Mouse (Mus musculus): ENCODE results near the gene Pcyt1a. TPM values are rescaled to one million over a fixed set of nuclear protein-coding genes. Genes with fewer than 3 reads are reported as not detected.

Pcyt1a gene
- total and polyA plus RNA-seq, 3 experiments: 17.0 to 25.7 (median 21.1) TPM

DNA sequence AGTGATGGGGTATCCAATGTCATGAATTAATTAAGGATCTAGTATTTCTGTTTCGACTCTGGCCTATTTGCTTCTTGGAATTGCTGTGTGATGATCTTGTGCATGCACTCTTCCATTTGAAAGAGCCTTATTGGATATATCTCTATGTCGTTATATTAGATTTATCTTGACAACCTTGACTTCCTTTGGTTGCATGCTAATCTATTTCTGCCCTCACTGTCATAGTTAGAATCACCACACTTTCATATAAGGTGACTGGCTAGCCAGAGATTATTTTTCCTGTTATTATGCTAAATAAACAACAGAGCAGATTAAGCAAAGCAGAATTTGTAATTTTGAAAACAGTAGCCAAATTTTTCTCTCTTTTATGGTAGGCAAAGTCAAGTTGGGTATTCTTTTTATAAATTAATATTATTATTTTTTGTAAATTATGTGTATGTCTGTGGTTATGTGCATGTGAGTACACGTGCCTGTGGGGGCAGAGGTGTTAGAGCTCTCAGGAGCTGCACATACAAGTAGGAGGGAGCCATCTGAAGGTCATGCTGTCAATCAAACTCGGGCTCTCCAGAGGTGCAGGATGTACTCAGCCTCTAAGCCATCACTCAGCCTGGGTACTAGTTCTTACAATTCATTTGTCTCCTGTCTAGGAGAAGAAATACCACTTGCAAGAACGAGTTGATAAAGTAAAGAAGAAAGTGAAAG, 38.8 kb downstream of the Pcyt1a start:
- TF ChIP-seq E2F4 (IDR thresholded peaks at IDR 0.05; ENCODE audit: insufficient replicate concordance, low read depth, low read length): no peak
- TF ChIP-seq SIN3A (IDR thresholded peaks at IDR 0.05; ENCODE audit: low read length): no peak
- TF ChIP-seq RAD21 (IDR thresholded peaks at IDR 0.05; ENCODE audit: low read depth, low read length): no peak
- no peak for TF ChIP-seq RCOR1 (conservative IDR thresholded peaks at IDR 0.05; ENCODE audit: low read depth, low read length)
- TF ChIP-seq ZNF384 (IDR thresholded peaks at IDR 0.05; ENCODE audit: low read depth, low read length): no peak
- no peak for TF ChIP-seq POLR2AphosphoS2 (IDR thresholded peaks at IDR 0.05; ENCODE audit: low read depth, low read length)
- no peak for TF ChIP-seq TBP (conservative IDR thresholded peaks at IDR 0.05; ENCODE audit: low read depth, low read length)
- no peak for TF ChIP-seq POLR2A (IDR thresholded peaks at IDR 0.05; ENCODE audit: low read depth, low read length)
- TF ChIP-seq MAX (IDR thresholded peaks at IDR 0.05; ENCODE audit: low read length): no peak
- TF ChIP-seq MXI1 (IDR thresholded peaks at IDR 0.05; ENCODE audit: low read depth, low read length): no peak
- no peak for TF ChIP-seq KAT2A (IDR thresholded peaks at IDR 0.05; ENCODE audit: insufficient replicate concordance, low read length)
- no peak for TF ChIP-seq ZMIZ1 (IDR thresholded peaks at IDR 0.05; ENCODE audit: low read depth, low read length)
- TF ChIP-seq ZKSCAN1 (IDR thresholded peaks at IDR 0.05; ENCODE audit: borderline replicate concordance, low read depth, low read length): no peak
- TF ChIP-seq TCF12 (IDR thresholded peaks at IDR 0.05; ENCODE audit: low read depth, low read length): no peak
- TF ChIP-seq MEF2A (IDR thresholded peaks at IDR 0.05; ENCODE audit: borderline replicate concordance, low read depth, low read length): no peak
- TF ChIP-seq CTCF (conservative IDR thresholded peaks at IDR 0.05 in 1 of 2, IDR thresholded peaks at IDR 0.05 in 1 of 2; ENCODE audit: low read depth in 2 of 2, low read length in 2 of 2): no peak
- TF ChIP-seq IRF4 (IDR thresholded peaks at IDR 0.05; ENCODE audit: low read depth, low read length): no peak
- TF ChIP-seq GABPA (IDR thresholded peaks at IDR 0.05; ENCODE audit: insufficient replicate concordance, low read depth, low read length): no peak
- DNase-seq (ENCODE audit: extremely low read depth): no peak
- H3K4me2 ChIP-seq (ENCODE audit: insufficient read depth, low read depth, poor library complexity, severe bottlenecking): no peak overlapping the region
- no peaks in the 10 kb centered on the region for H3K79me2 ChIP-seq (replicated peaks; ENCODE audit: control insufficient read depth, extremely low read depth, insufficient read depth, poor library complexity, severe bottlenecking)
- no peak overlapping the region for H3K9ac ChIP-seq (ENCODE audit: insufficient read depth, low read depth)
- in situ Hi-C loops (cut with MboI; ENCODE audit: low pct_ligation_motif_present, low pct_unique_long_range_greater_than_20kb, low sequenced_read_pairs): loop anchor here (10.0 to 25.0 kb wide), 2 partner anchors 207 to 365 kb away; partner anchors contain the start of gene Smco1
- H3K27ac ChIP-seq (ENCODE audit: insufficient read depth, low read depth): no peak overlapping the region
- dilution Hi-C loops (cut with MboI; ENCODE audit: extremely low pct_ligation_motif_present, extremely low pct_unique_long_range_greater_than_20kb, low sequenced_read_pairs): no loop called here
- H3K4me1 ChIP-seq (ENCODE audit: control insufficient read depth in 1 of 2, insufficient read depth in 2 of 2): peaks cover 7 to 53% of the 10 kb centered on the region in 2 experiments; a peak in 3 of 4 replicates
- peaks cover 25 to 58% of the 10 kb centered on the region in 2 experiments for H3K36me3 ChIP-seq (replicated peaks in 1 of 2; ENCODE audit: control insufficient read depth in 1 of 2, insufficient read depth in 1 of 2, low read length in 1 of 2)
- no peaks in the 10 kb centered on the region for H3K27me3 ChIP-seq (replicated peaks)
- H3K4me3 ChIP-seq (replicated peaks in 1 of 3; ENCODE audit: low read depth in 2 of 3, low read length in 2 of 3, poor library complexity in 1 of 3): no peak overlapping the region
- H3K9me3 ChIP-seq (replicated peaks; ENCODE audit: low read length): no peaks in the 10 kb centered on the region

GRCm38 (mm10) chr16:32472276-32473015, 41.7 kb downstream of the Pcyt1a start:
- Histone ChIP-seq H3K27me3 (replicated peaks) (no peaks in the 10 kb centered on the region), H3K27ac (ENCODE audit: insufficient read depth, low read depth) (no peak overlapping the region), H3K4me2 (ENCODE audit: insufficient read depth, low read depth, poor library complexity, severe bottlenecking) (no peak overlapping the region), H3K9me3 (replicated peaks; ENCODE audit: low read length) (no peaks in the 10 kb centered on the region), H3K4me3 (replicated peaks in 1 of 3; ENCODE audit: low read depth in 2 of 3, low read length in 2 of 3, poor library complexity in 1 of 3) (no peak overlapping the region), H3K4me1 (ENCODE audit: control insufficient read depth in 1 of 2, insufficient read depth in 2 of 2) (peaks cover 7 to 32% of the 10 kb centered on the region in 2 experiments; a peak in 3 of 4 replicates), H3K79me2 (replicated peaks; ENCODE audit: control insufficient read depth, extremely low read depth, insufficient read depth, poor library complexity, severe bottlenecking) (no peaks in the 10 kb centered on the region), H3K9ac (ENCODE audit: insufficient read depth, low read depth) (no peak overlapping the region), H3K36me3 (replicated peaks in 1 of 2; ENCODE audit: control insufficient read depth in 1 of 2, insufficient read depth in 1 of 2, low read length in 1 of 2) (peaks cover 16 to 44% of the 10 kb centered on the region in 2 experiments)
- in situ Hi-C loops (cut with MboI; ENCODE audit: low pct_ligation_motif_present, low pct_unique_long_range_greater_than_20kb, low sequenced_read_pairs) (loop anchor here (25.0 kb wide), 1 partner anchor 210 kb away; the partner anchor contains the start of gene Smco1), dilution Hi-C loops (cut with MboI; ENCODE audit: extremely low pct_ligation_motif_present, extremely low pct_unique_long_range_greater_than_20kb, low sequenced_read_pairs) (no loop called here)
- TF ChIP-seq KAT2A (IDR thresholded peaks at IDR 0.05; ENCODE audit: insufficient replicate concordance, low read length) (no peak), CHD1 (IDR thresholded peaks at IDR 0.05; ENCODE audit: low read depth, low read length) (no peak), BHLHE40 (IDR thresholded peaks at IDR 0.05; ENCODE audit: low read depth, low read length) (no peak), IRF4 (IDR thresholded peaks at IDR 0.05; ENCODE audit: low read depth, low read length) (no peak), CTCF (conservative IDR thresholded peaks at IDR 0.05 in 1 of 2, IDR thresholded peaks at IDR 0.05 in 1 of 2; ENCODE audit: low read depth in 2 of 2, low read length in 2 of 2) (no peak), RAD21 (IDR thresholded peaks at IDR 0.05; ENCODE audit: low read depth, low read length) (no peak), ZKSCAN1 (IDR thresholded peaks at IDR 0.05; ENCODE audit: borderline replicate concordance, low read depth, low read length) (no peak), ETS1 (conservative IDR thresholded peaks at IDR 0.05; ENCODE audit: low read depth, low read length) (no peak), ELF1 (IDR thresholded peaks at IDR 0.05; ENCODE audit: low read depth, low read length) (no peak), MAFK (IDR thresholded peaks at IDR 0.05; ENCODE audit: insufficient replicate concordance, low read length) (no peak), NRF1 (IDR thresholded peaks at IDR 0.05; ENCODE audit: low read depth, low read length) (no peak), NELFE (IDR thresholded peaks at IDR 0.05; ENCODE audit: low read depth, low read length) (no peak), UBTF (IDR thresholded peaks at IDR 0.05; ENCODE audit: low read depth, low read length) (no peak), POLR2A (IDR thresholded peaks at IDR 0.05; ENCODE audit: low read depth, low read length) (no peak), CHD2 (IDR thresholded peaks at IDR 0.05; ENCODE audit: low read length) (no peak), ZMIZ1 (IDR thresholded peaks at IDR 0.05; ENCODE audit: low read depth, low read length) (no peak)
- DNase-seq (ENCODE audit: extremely low read depth): no peak
